8 mouse cellular contexts compared by ENCODE assay signal in genomic region chr5:123573362-123573761, GRCm38 (mm10). TPM values are rescaled to one million over a fixed set of nuclear protein-coding genes. Genes with fewer than 3 reads are reported as not detected.
DNase-seq lines count a peak whose midpoint lies in the region; ATAC-seq and TF ChIP-seq lines count a peak whose summit lies in the region.

No protein-coding gene starts in this region.

- TF ChIP-seq EP300 in heart, adult 2 months (IDR thresholded peaks at IDR 0.05; ENCODE audit: insufficient read depth, low read depth, low read length) = no peak
- no peak for TF ChIP-seq EP300 in CH12.LX (IDR thresholded peaks at IDR 0.05; ENCODE audit: low read length)
- no peak for TF ChIP-seq EP300 in liver, postnatal 0 days (IDR thresholded peaks at IDR 0.05; ENCODE audit: low read depth)

- 63% methylated on average over 8 of the region's 8 CpGs for WGBS in heart, adult 2 months
- 66% methylated on average over 8 of the region's 8 CpGs for WGBS in forebrain, postnatal 0 days
- WGBS in liver, postnatal 0 days (ENCODE audit: insufficient replicate concordance) = 51% methylated on average over 8 of the region's 8 CpGs

- ATAC-seq in forebrain, postnatal 0 days = no peak; the same call in 1 of the 2 replicates
- ATAC-seq in liver, postnatal 0 days = peak; percentile 16

- peak overlapping the region; percentile 14; the same call in 1 of the 2 replicates for H3K4me2 ChIP-seq in CH12.LX (ENCODE audit: insufficient read depth, low read depth, poor library complexity, severe bottlenecking)
- H3K4me2 ChIP-seq in forebrain, postnatal 0 days (ENCODE audit: low read depth) = peak overlapping the region; percentile 35
- peak overlapping the region; percentile 52 for H3K4me2 ChIP-seq in liver, postnatal 0 days (ENCODE audit: low read depth, low read length)

- H3K36me3 ChIP-seq in heart, adult 2 months (ENCODE audit: control insufficient read depth, insufficient read depth, low read length) = no peaks in the 10 kb centered on the region
- peaks cover 17 to 43% of the 10 kb centered on the region in 2 experiments for H3K36me3 ChIP-seq in CH12.LX (replicated peaks in 1 of 2; ENCODE audit: control insufficient read depth in 1 of 2, insufficient read depth in 1 of 2, low read length in 1 of 2)
- peaks cover 14% of the 10 kb centered on the region for H3K36me3 ChIP-seq in forebrain, postnatal 0 days (ENCODE audit: insufficient read depth)
- H3K36me3 ChIP-seq in liver, postnatal 0 days (replicated peaks; ENCODE audit: insufficient read depth, low read length) = peaks cover 22% of the 10 kb centered on the region

- H3K27me3 ChIP-seq in heart, adult 2 months (ENCODE audit: control insufficient read depth, insufficient read depth, low read length) = no peaks in the 10 kb centered on the region
- no peaks in the 10 kb centered on the region for H3K27me3 ChIP-seq in CH12.LX (replicated peaks)
- no peaks in the 10 kb centered on the region for H3K27me3 ChIP-seq in forebrain, postnatal 0 days (ENCODE audit: insufficient read depth, low read length)
- no peaks in the 10 kb centered on the region for H3K27me3 ChIP-seq in liver, postnatal 0 days (ENCODE audit: insufficient read depth, low read length)

- H3K9ac ChIP-seq in heart, adult 2 months (ENCODE audit: low read depth, low read length) = no peak overlapping the region
- no peak overlapping the region for H3K9ac ChIP-seq in CH12.LX (ENCODE audit: insufficient read depth, low read depth)
- no peak overlapping the region for H3K9ac ChIP-seq in forebrain, postnatal 0 days
- H3K9ac ChIP-seq in liver, postnatal 0 days (replicated peaks) = no peak overlapping the region

- H3K79me2 ChIP-seq in heart, adult 2 months (replicated peaks; ENCODE audit: control insufficient read depth, insufficient read depth, low read length) = peaks cover 4% of the 10 kb centered on the region; the same call in 1 of the 2 replicates
- no peaks in the 10 kb centered on the region; the same call in 1 of the 2 replicates for H3K79me2 ChIP-seq in CH12.LX (replicated peaks; ENCODE audit: control insufficient read depth, extremely low read depth, insufficient read depth, poor library complexity, severe bottlenecking)

- no peaks in the 10 kb centered on the region for H3K9me3 ChIP-seq in CH12.LX (replicated peaks; ENCODE audit: low read length)
- no peaks in the 10 kb centered on the region for H3K9me3 ChIP-seq in forebrain, postnatal 0 days (ENCODE audit: low read length)
- no peaks in the 10 kb centered on the region for H3K9me3 ChIP-seq in liver, postnatal 0 days (ENCODE audit: low read length)

- H3K4me3 ChIP-seq in heart, adult 2 months = peak overlapping the region; percentile 66
- peak overlapping the region in 2 of 3 experiments; percentile 5 to 68 for H3K4me3 ChIP-seq in CH12.LX (replicated peaks in 1 of 3; ENCODE audit: low read depth in 2 of 3, low read length in 2 of 3, poor library complexity in 1 of 3)
- H3K4me3 ChIP-seq in forebrain, postnatal 0 days (ENCODE audit: low read depth, low read length) = peak overlapping the region; percentile 78
- H3K4me3 ChIP-seq in liver, postnatal 0 days (ENCODE audit: low read depth, low read length) = peak overlapping the region; percentile 98

- no peak for TF ChIP-seq RAD21 in CH12.LX (IDR thresholded peaks at IDR 0.05; ENCODE audit: low read depth, low read length)

- no peak overlapping the region; the same call in 1 of the 2 replicates for H3K27ac ChIP-seq in heart, adult 2 months
- H3K27ac ChIP-seq in CH12.LX (ENCODE audit: insufficient read depth, low read depth) = no peak overlapping the region
- peak overlapping the region; percentile 35; the same call in 1 of the 2 replicates for H3K27ac ChIP-seq in forebrain, postnatal 0 days (ENCODE audit: low read depth, low read length)
- no peak overlapping the region for H3K27ac ChIP-seq in liver, postnatal 0 days (ENCODE audit: low read depth)

- no peaks in the 10 kb centered on the region for H3K4me1 ChIP-seq in heart, adult 2 months (ENCODE audit: control insufficient read depth, insufficient read depth, low read length)
- peaks cover 8 to 21% of the 10 kb centered on the region in 2 experiments for H3K4me1 ChIP-seq in CH12.LX (ENCODE audit: control insufficient read depth in 1 of 2, insufficient read depth in 2 of 2)
- no peaks in the 10 kb centered on the region for H3K4me1 ChIP-seq in forebrain, postnatal 0 days (ENCODE audit: insufficient read depth)
- H3K4me1 ChIP-seq in liver, postnatal 0 days (ENCODE audit: insufficient read depth) = peaks cover 16% of the 10 kb centered on the region

- dilution Hi-C loops in CH12.LX (cut with MboI; ENCODE audit: extremely low pct_ligation_motif_present, extremely low pct_unique_long_range_greater_than_20kb, low sequenced_read_pairs) = no loop called here

- DNase-seq in heart, adult 2 months = no peak
- DNase-seq in heart, postnatal 14 days = no peak
- DNase-seq in CH12.LX (ENCODE audit: extremely low read depth) = no peak
- DNase-seq in forebrain, postnatal 0 days = no peak
- no peak for DNase-seq in liver, postnatal 0 days
- no peak for DNase-seq in gastrocnemius, adult 18-20 months (ENCODE audit: low spot score)
- no peak for DNase-seq in thymus, postnatal 4 days
- DNase-seq in adrenal gland, adult 18-20 months (ENCODE audit: low spot score in 2 of 2) = no peak

- no peak for TF ChIP-seq CTCF in heart, adult 2 months (IDR thresholded peaks at IDR 0.05)
- no peak for TF ChIP-seq CTCF in CH12.LX (conservative IDR thresholded peaks at IDR 0.05 in 1 of 2, IDR thresholded peaks at IDR 0.05 in 1 of 2; ENCODE audit: low read depth in 2 of 2, low read length in 2 of 2)
- no peak for TF ChIP-seq CTCF in forebrain, postnatal 0 days (IDR thresholded peaks at IDR 0.05; ENCODE audit: low read depth)
- no peak for TF ChIP-seq CTCF in liver, postnatal 0 days (IDR thresholded peaks at IDR 0.05; ENCODE audit: low read depth)

- in situ Hi-C loops in CH12.LX (cut with MboI; ENCODE audit: low pct_ligation_motif_present, low pct_unique_long_range_greater_than_20kb, low sequenced_read_pairs) = loop anchor here (5.0 kb wide), 1 partner anchor 56 kb away; no protein-coding TSS in a partner anchor

- no peak for TF ChIP-seq POLR2A in heart, adult 2 months (IDR thresholded peaks at IDR 0.05; ENCODE audit: insufficient read depth, low read depth, low read length)
- no peak for TF ChIP-seq POLR2A in CH12.LX (IDR thresholded peaks at IDR 0.05; ENCODE audit: low read depth, low read length)

- intact Hi-C loops in heart, adult 2 months (cut with DNase I) = no loop called here
- intact Hi-C loops in heart, postnatal 14 days (cut with DNase I) = no loop called here

TF ChIP-seq in CH12.LX, 34 proteins besides CTCF, POLR2A, EP300 and RAD21 (continues in another document):
- TF ChIP-seq CHD2 (IDR thresholded peaks at IDR 0.05; ENCODE audit: low read length) (no peak), MEF2A (IDR thresholded peaks at IDR 0.05; ENCODE audit: borderline replicate concordance, low read depth, low read length) (no peak), MAX (IDR thresholded peaks at IDR 0.05; ENCODE audit: low read length) (no peak), MYC (IDR thresholded peaks at IDR 0.05; ENCODE audit: low read depth, low read length) (no peak), USF2 (conservative IDR thresholded peaks at IDR 0.05; ENCODE audit: low read depth, low read length) (no peak), CHD1 (IDR thresholded peaks at IDR 0.05; ENCODE audit: low read depth, low read length) (no peak), MXI1 (IDR thresholded peaks at IDR 0.05; ENCODE audit: low read depth, low read length) (no peak), HCFC1 (IDR thresholded peaks at IDR 0.05; ENCODE audit: low read depth, low read length) (no peak), ZNF384 (IDR thresholded peaks at IDR 0.05; ENCODE audit: low read depth, low read length) (no peak), SMC3 (IDR thresholded peaks at IDR 0.05; ENCODE audit: low read depth, low read length) (no peak), GABPA (IDR thresholded peaks at IDR 0.05; ENCODE audit: insufficient replicate concordance, low read depth, low read length) (no peak)

RNA-seq across cellular contexts. Expression of gene Vps33a, which starts 0.5 kb away (rescaled TPM):
- 10 to 100 TPM; 26.2 to 32.1 TPM for total RNA-seq in heart, adult 2 months (2021)
- polyA plus RNA-seq in heart, adult 2 months (2012; rRNA removed) = 13.0 and 19.9 TPM in 2 replicates
- total RNA-seq in heart, postnatal 14 days (2021) = 10 to 100 TPM; 31.8 to 32.9 TPM
- total RNA-seq in CH12.LX (2012; rRNA removed) (21.0 and 24.8 TPM in 2 replicates), CH12.LX (2014; rRNA removed) (17.0 and 17.1 TPM in 2 replicates)
- 27.8 and 30.6 TPM in 2 replicates for polyA plus RNA-seq in CH12.LX (2012; ENCODE audit: insufficient read length, low read depth)
- 53.6 and 63.1 TPM in 2 replicates for total RNA-seq in forebrain, postnatal 0 days (2014; rRNA removed)
- 34.2 and 43.2 TPM in 2 replicates for polyA plus RNA-seq in forebrain, postnatal 0 days (2015; fragmentation: Nextera tagmentation; extraction: Ambion mirVana)
- polyA plus RNA-seq in liver, postnatal 0 days (2015; fragmentation: Nextera tagmentation; extraction: Ambion mirVana) = 11.6 and 11.8 TPM in 2 replicates
- 10 to 100 TPM; 32.1 to 39.9 TPM for total RNA-seq in gastrocnemius, adult 18-20 months (2021)
- total RNA-seq in adrenal gland, adult 18-20 months (2021) = 10 to 100 TPM; 43.8 to 49.3 TPM

RNA-seq across cellular contexts. Expression of gene Gm49027, which starts 48.1 kb away (rescaled TPM):
- under 1 TPM in 1 of 2 experiments, not detected in 1; 0.25 TPM for total RNA-seq in heart, adult 2 months (2021)
- 0.62 and 2.4 TPM in 2 replicates for polyA plus RNA-seq in heart, adult 2 months (2012; rRNA removed)
- 1 to 10 TPM in 1 of 2 experiments, not detected in 1; 1.3 TPM for total RNA-seq in heart, postnatal 14 days (2021)
- total RNA-seq in CH12.LX (2012; rRNA removed) = 0.38 and 0.63 TPM in 2 replicates
- not detected in 2 replicates for total RNA-seq in CH12.LX (2014; rRNA removed)
- not detected in 2 replicates for polyA plus RNA-seq in CH12.LX (2012; ENCODE audit: insufficient read length, low read depth)
- 0.69 and 3.7 TPM in 2 replicates for total RNA-seq in forebrain, postnatal 0 days (2014; rRNA removed)
- 4.1 and 4.4 TPM in 2 replicates for polyA plus RNA-seq in forebrain, postnatal 0 days (2015; fragmentation: Nextera tagmentation; extraction: Ambion mirVana)
- not detected in 2 replicates for polyA plus RNA-seq in liver, postnatal 0 days (2015; fragmentation: Nextera tagmentation; extraction: Ambion mirVana)
- under 1 TPM in 1 of 2 experiments, not detected in 1; 0.43 TPM for total RNA-seq in gastrocnemius, adult 18-20 months (2021)
- 10 to 100 TPM in 1 of 2 experiments, 1 to 10 TPM in 1; 4.3 to 11.6 TPM for total RNA-seq in adrenal gland, adult 18-20 months (2021)

RNA-seq across cellular contexts. Expression of gene Diablo, which starts 49.4 kb away (rescaled TPM):
- total RNA-seq in heart, adult 2 months (2021) = 10 to 100 TPM; 64.7 to 71.5 TPM
- polyA plus RNA-seq in heart, adult 2 months (2012; rRNA removed) = 93.8 and 140 TPM in 2 replicates
- 10 to 100 TPM; 64.9 to 67.0 TPM for total RNA-seq in heart, postnatal 14 days (2021)
- total RNA-seq in CH12.LX (2012; rRNA removed) (37.7 and 41.8 TPM in 2 replicates), CH12.LX (2014; rRNA removed) (68.0 and 75.2 TPM in 2 replicates)
- 58.7 and 63.2 TPM in 2 replicates for polyA plus RNA-seq in CH12.LX (2012; ENCODE audit: insufficient read length, low read depth)
- total RNA-seq in forebrain, postnatal 0 days (2014; rRNA removed) = 71.6 and 73.2 TPM in 2 replicates
- polyA plus RNA-seq in forebrain, postnatal 0 days (2015; fragmentation: Nextera tagmentation; extraction: Ambion mirVana) = 94.3 and 97.6 TPM in 2 replicates
- polyA plus RNA-seq in liver, postnatal 0 days (2015; fragmentation: Nextera tagmentation; extraction: Ambion mirVana) = 34.1 and 35.2 TPM in 2 replicates
- total RNA-seq in gastrocnemius, adult 18-20 months (2021) = 10 to 100 TPM; 35.7 to 45.1 TPM
- 10 to 100 TPM; 73.5 to 83.4 TPM for total RNA-seq in adrenal gland, adult 18-20 months (2021)

Comparison
In these comparisons a context has a peak if more than half of its experiments do, and no peak if none do; other contexts are left out.
1. H3K4me3 ChIP-seq: peak in every context shown above with its lines; median percentile 98 in liver, postnatal 0 days; 78 in forebrain, postnatal 0 days; 66 in heart, adult 2 months; 36 in CH12.LX.